13 mouse cellular contexts compared by ENCODE assay signal in genomic region chr5:34372141-34372540, GRCm38 (mm10). TPM values are rescaled to one million over a fixed set of nuclear protein-coding genes. Genes with fewer than 3 reads are reported as not detected.
A peak's percentile ranks its signal among the peaks of the same experiment; 100 is the strongest.
DNase-seq lines count a peak whose midpoint lies in the region; ATAC-seq and TF ChIP-seq lines count a peak whose summit lies in the region.
"Had no signal": no experiment of that assay in that cellular context is flagged by ENCODE, and none has a peak within 500 bp of the region (broad histone marks: within the 10 kb centered on the region; RNA-seq: fewer than 3 reads in every experiment).

No protein-coding gene starts in this region.

- TF ChIP-seq CTCF in lung, embryonic 14.5 days (IDR thresholded peaks at IDR 0.05; ENCODE audit: low read depth): no peak
- no peak for TF ChIP-seq CTCF in lung, adult 2 months (IDR thresholded peaks at IDR 0.05; ENCODE audit: insufficient read depth, low read length)

- H3K36me3 ChIP-seq in heart, embryonic 13.5 days: no peaks in the 10 kb centered on the region
- no peaks in the 10 kb centered on the region for H3K36me3 ChIP-seq in lung, embryonic 14.5 days (ENCODE audit: insufficient read depth)
- H3K36me3 ChIP-seq in hindbrain, embryonic 16.5 days (ENCODE audit: control insufficient read depth, insufficient read depth, low read length): no peaks in the 10 kb centered on the region
- H3K36me3 ChIP-seq in midbrain, embryonic 16.5 days (ENCODE audit: control insufficient read depth, insufficient read depth, low read length): no peaks in the 10 kb centered on the region

- H3K9ac ChIP-seq in heart, embryonic 13.5 days: no peak overlapping the region
- H3K9ac ChIP-seq in lung, embryonic 14.5 days: no peak overlapping the region
- H3K9ac ChIP-seq in hindbrain, embryonic 16.5 days (ENCODE audit: low read depth, low read length): no peak overlapping the region
- H3K9ac ChIP-seq in midbrain, embryonic 16.5 days (ENCODE audit: low read depth, low read length): no peak overlapping the region

- peaks cover 32% of the 10 kb centered on the region for H3K4me1 ChIP-seq in heart, embryonic 13.5 days
- peaks cover 14% of the 10 kb centered on the region; the same call in 1 of the 2 replicates for H3K4me1 ChIP-seq in lung, embryonic 14.5 days (ENCODE audit: insufficient read depth)
- peaks cover 11% of the 10 kb centered on the region for H3K4me1 ChIP-seq in lung, adult 2 months (ENCODE audit: control insufficient read depth, insufficient read depth, low read length)
- H3K4me1 ChIP-seq in hindbrain, embryonic 16.5 days (ENCODE audit: control insufficient read depth, insufficient read depth, low read depth, low read length): peaks cover 16% of the 10 kb centered on the region
- peaks cover 28% of the 10 kb centered on the region for H3K4me1 ChIP-seq in midbrain, embryonic 16.5 days (ENCODE audit: control insufficient read depth, insufficient read depth, low read length)

- no peak for DNase-seq in heart, postnatal 14 days
- no peak for DNase-seq in lung, embryonic 14.5 days
- DNase-seq in lung, adult 2 months: no peak
- no peak for DNase-seq in kidney, adult 11 months
- DNase-seq in B cell, adult 2 months: no peak
- DNase-seq: cerebellum, adult 18-20 months; kidney, postnatal 10 days; lung, postnatal 36 days; retina, postnatal 1 day had no signal

- intact Hi-C loops in heart, postnatal 14 days (cut with DNase I): loop anchor here (5.0 kb wide), 1 partner anchor 40 kb away; no protein-coding TSS in a partner anchor

- no peak overlapping the region for H3K4me3 ChIP-seq in heart, embryonic 13.5 days
- no peak overlapping the region for H3K4me3 ChIP-seq in lung, embryonic 14.5 days (ENCODE audit: low read depth, low read length)
- H3K4me3 ChIP-seq in lung, adult 2 months (replicated peaks; ENCODE audit: extremely low read depth, low read depth, low read length): no peak overlapping the region
- H3K4me3 ChIP-seq in hindbrain, embryonic 16.5 days (ENCODE audit: low read length): no peak overlapping the region
- H3K4me3 ChIP-seq in midbrain, embryonic 16.5 days (ENCODE audit: low read depth, low read length): no peak overlapping the region

- TF ChIP-seq POLR2A in lung, adult 2 months (IDR thresholded peaks at IDR 0.05; ENCODE audit: borderline replicate concordance, extremely low read depth, low read depth, low read length): no peak

- no peaks in the 10 kb centered on the region for H3K9me3 ChIP-seq in heart, embryonic 13.5 days
- H3K9me3 ChIP-seq in lung, embryonic 14.5 days (ENCODE audit: low read depth, low read length): no peaks in the 10 kb centered on the region
- H3K9me3 ChIP-seq in hindbrain, embryonic 16.5 days (ENCODE audit: control insufficient read depth, low read length): no peaks in the 10 kb centered on the region
- no peaks in the 10 kb centered on the region for H3K9me3 ChIP-seq in midbrain, embryonic 16.5 days (replicated peaks; ENCODE audit: control insufficient read depth, low read length, poor library complexity, severe bottlenecking)

- ATAC-seq in heart, embryonic 13.5 days (ENCODE audit: extremely low read depth, insufficient number of reproducible peaks, low FRiP score, low TSS enrichment): no peak
- ATAC-seq in lung, embryonic 14.5 days (ENCODE audit: insufficient read depth): no peak
- ATAC-seq in hindbrain, embryonic 16.5 days: no peak
- ATAC-seq in midbrain, embryonic 16.5 days: no peak
- ATAC-seq: CD4-positive, CD25-positive, alpha-beta regulatory T cell, adult 4 months had no signal

- H3K4me2 ChIP-seq in heart, embryonic 13.5 days: peak overlapping the region; percentile 34
- H3K4me2 ChIP-seq in lung, embryonic 14.5 days: peak overlapping the region; percentile 13; the same call in 1 of the 2 replicates
- peak overlapping the region; percentile 31 for H3K4me2 ChIP-seq in hindbrain, embryonic 16.5 days (ENCODE audit: low read length)
- peak overlapping the region; percentile 32 for H3K4me2 ChIP-seq in midbrain, embryonic 16.5 days (ENCODE audit: low read length)

- no peak overlapping the region for H3K27ac ChIP-seq in heart, embryonic 13.5 days (replicated peaks)
- no peak overlapping the region for H3K27ac ChIP-seq in lung, embryonic 14.5 days (ENCODE audit: low read depth)
- H3K27ac ChIP-seq in hindbrain, embryonic 16.5 days (ENCODE audit: low read depth, low read length): no peak overlapping the region
- no peak overlapping the region for H3K27ac ChIP-seq in midbrain, embryonic 16.5 days (ENCODE audit: low read length)

- H3K27me3 ChIP-seq in heart, embryonic 13.5 days (replicated peaks): no peaks in the 10 kb centered on the region
- no peaks in the 10 kb centered on the region for H3K27me3 ChIP-seq in lung, embryonic 14.5 days (ENCODE audit: insufficient read depth, low read length)
- no peaks in the 10 kb centered on the region for H3K27me3 ChIP-seq in hindbrain, embryonic 16.5 days (replicated peaks; ENCODE audit: control insufficient read depth, insufficient read depth, low read length)
- H3K27me3 ChIP-seq in midbrain, embryonic 16.5 days (ENCODE audit: control insufficient read depth, insufficient read depth, low read depth, low read length): no peaks in the 10 kb centered on the region

RNA-seq across cellular contexts. Expression of gene Fam193a, which starts 2.4 kb away (rescaled TPM):
- 7.5 and 7.8 TPM in 2 replicates for polyA plus RNA-seq in heart, embryonic 13.5 days (2015; fragmentation: Nextera tagmentation; extraction: Ambion mirVana)
- 10 to 100 TPM; 32.6 to 36.6 TPM for total RNA-seq in heart, postnatal 14 days (2021)
- polyA plus RNA-seq in lung, embryonic 14.5 days (2014; fragmentation: Nextera tagmentation; extraction: Ambion mirVana): 14.9 and 15.4 TPM in 2 replicates
- 38.6 and 45.8 TPM in 2 replicates for polyA plus RNA-seq in lung, adult 2 months (2012; rRNA removed)
- polyA plus RNA-seq in hindbrain, embryonic 16.5 days (2015; fragmentation: Nextera tagmentation; extraction: Ambion mirVana): 13.4 and 14.8 TPM in 2 replicates
- 14.1 and 15.8 TPM in 2 replicates for polyA plus RNA-seq in midbrain, embryonic 16.5 days (2015; fragmentation: Nextera tagmentation; extraction: Ambion mirVana)

RNA-seq across cellular contexts. Expression of gene Rnf4, which starts 36.1 kb away (rescaled TPM):
- polyA plus RNA-seq in heart, embryonic 13.5 days (2015; fragmentation: Nextera tagmentation; extraction: Ambion mirVana): 109 and 110 TPM in 2 replicates
- 10 to 100 TPM; 38.0 to 38.2 TPM for total RNA-seq in heart, postnatal 14 days (2021)
- 196 and 198 TPM in 2 replicates for polyA plus RNA-seq in lung, embryonic 14.5 days (2014; fragmentation: Nextera tagmentation; extraction: Ambion mirVana)
- polyA plus RNA-seq in lung, adult 2 months (2012; rRNA removed): 39.7 and 57.4 TPM in 2 replicates
- polyA plus RNA-seq in hindbrain, embryonic 16.5 days (2015; fragmentation: Nextera tagmentation; extraction: Ambion mirVana): 132 and 139 TPM in 2 replicates
- 127 and 131 TPM in 2 replicates for polyA plus RNA-seq in midbrain, embryonic 16.5 days (2015; fragmentation: Nextera tagmentation; extraction: Ambion mirVana)
